Comparison of ENCODE assay signal across 18 mouse cellular contexts in the genomic region with DNA sequence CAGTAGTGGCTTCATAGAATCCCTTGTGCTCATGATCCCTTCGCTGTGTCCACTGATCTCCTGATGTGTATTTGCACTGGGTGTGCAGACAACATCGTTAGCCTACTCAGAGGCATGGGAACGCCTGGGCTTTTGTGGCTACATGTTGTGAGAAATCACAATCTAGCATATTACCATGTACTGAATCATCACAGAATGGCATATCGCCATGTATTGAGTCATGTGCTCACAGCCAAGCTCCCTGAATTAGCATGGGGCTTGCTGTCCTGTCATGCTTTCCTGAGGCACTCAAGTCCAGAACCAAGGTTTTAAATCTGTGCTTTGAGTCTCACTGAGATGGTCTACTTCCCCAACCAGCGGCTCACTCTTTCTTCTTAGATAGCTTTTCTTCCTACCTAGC. TPM values are rescaled to one million over a fixed set of nuclear protein-coding genes. Genes with fewer than 3 reads are reported as not detected.
DNase-seq lines count a peak whose midpoint lies in the region; TF ChIP-seq lines count a peak whose summit lies in the region.
"Had no signal": no experiment of that assay in that cellular context is flagged by ENCODE, and none has a peak within 500 bp of the region (broad histone marks: within the 10 kb centered on the region; RNA-seq: fewer than 3 reads in every experiment).

No protein-coding gene starts in this region.

- peak; percentile 33 for DNase-seq in adrenal gland, postnatal 14 days
- DNase-seq in adrenal gland, adult 18-20 months (ENCODE audit: low spot score in 2 of 2), result no peak
- peak; percentile 96 for DNase-seq in 3T3-L1 (ENCODE audit: low read depth, low spot score)
- peak; percentile 94 for DNase-seq in NIH3T3 (ENCODE audit: low read depth)
- DNase-seq in brain, embryonic 14.5 days (ENCODE audit: low read depth), result peak; percentile 32
- DNase-seq in layer of hippocampus, postnatal 36 days, result no peak
- DNase-seq in urinary bladder, postnatal 4 days (ENCODE audit: low spot score in 2 of 2), result no peak
- DNase-seq: cerebellum, postnatal 10 days; gastrocnemius, postnatal 14 days; heart, adult 18-20 months; heart, postnatal 14 days; kidney, adult 18-20 months; kidney, postnatal 4 days; lung, adult 18-20 months; lung, postnatal 10 days; thymus, adult 18-20 months; thymus, postnatal 4 days had no signal

- TF ChIP-seq CTCF in brain, embryonic 14.5 days (IDR thresholded peaks at IDR 0.05; ENCODE audit: borderline replicate concordance, extremely low read depth, insufficient read depth, insufficient read length), result no peak

- TF ChIP-seq POLR2A in brain, embryonic 14.5 days (IDR thresholded peaks at IDR 0.05; ENCODE audit: borderline replicate concordance, extremely low read depth, insufficient read depth, insufficient read length, poor library complexity, severe bottlenecking), result no peak

RNA-seq across cellular contexts. Expression of a gene that starts 54.2 kb away (rescaled TPM):
- total RNA-seq in adrenal gland, postnatal 14 days (2021), result 0.45 and 0.67 TPM in 2 replicates
- under 1 TPM; 0.33 to 0.51 TPM for total RNA-seq in adrenal gland, adult 18-20 months (2021)
- polyA plus RNA-seq in brain, embryonic 14.5 days (2012; rRNA removed), result 0.61 and 0.88 TPM in 2 replicates
- 1 to 10 TPM; 1.9 to 2.3 TPM for total RNA-seq in layer of hippocampus, postnatal 36 days (2021)
- polyA plus RNA-seq: small intestine, adult 2 months had no signal

Comparison
In these comparisons a context has a peak if more than half of its experiments do, and no peak if none do; other contexts are left out.
1. DNase-seq: peak in adrenal gland, postnatal 14 days (single experiment), 3T3-L1 (single experiment), NIH3T3 (single experiment) and brain, embryonic 14.5 days (single experiment); none in adrenal gland, adult 18-20 months (0 of 2), layer of hippocampus, postnatal 36 days (0 of 2) and urinary bladder, postnatal 4 days (0 of 2).